Mouse (Mus musculus): ENCODE results near the gene Catsper4.

Gene Catsper4

DNA sequence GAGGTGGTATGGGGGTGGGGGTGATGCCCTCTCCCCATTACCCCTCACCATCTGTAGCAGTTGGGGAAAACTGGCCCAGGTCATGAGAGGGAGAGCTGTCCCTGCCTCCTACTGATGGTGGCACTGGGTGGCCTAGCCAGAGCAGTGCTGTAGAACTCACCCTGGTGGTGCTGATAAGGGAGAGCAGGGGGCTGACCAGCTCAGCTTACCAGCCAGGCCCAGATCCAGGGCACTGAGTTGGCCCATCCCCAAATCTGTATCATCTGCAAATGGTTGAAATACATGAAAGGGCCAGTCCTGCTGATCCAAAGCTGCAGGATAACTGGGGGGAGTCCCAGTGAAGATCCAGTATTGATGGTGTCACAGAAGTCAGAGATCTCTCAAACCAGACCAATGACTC, 45.4 kb downstream of the Catsper4 start:
- DNase-seq (ENCODE audit: low read depth, low spot score): no peak

DNA sequence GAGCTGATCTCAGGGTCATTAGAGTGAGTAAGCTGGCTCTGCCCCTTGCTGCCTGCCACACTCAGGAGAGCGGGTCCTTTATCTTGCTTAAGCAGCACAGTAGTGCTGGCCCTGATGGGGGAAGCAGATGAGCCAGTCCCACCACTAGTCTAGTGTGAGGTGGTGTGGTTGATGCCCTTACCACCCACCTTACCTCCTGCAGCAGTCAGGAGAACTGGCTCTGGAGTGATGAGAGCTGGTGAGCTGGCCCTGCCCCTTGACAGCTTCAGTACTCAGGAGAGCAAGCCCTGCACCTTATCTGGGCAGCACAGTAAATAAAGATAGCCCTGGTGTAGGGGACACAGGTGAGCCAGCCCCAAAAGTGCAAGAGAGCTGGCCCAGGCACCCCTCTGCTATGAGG, 46.1 kb downstream of the Catsper4 start:
- DNase-seq (ENCODE audit: low read depth, low spot score): no peak

DNA sequence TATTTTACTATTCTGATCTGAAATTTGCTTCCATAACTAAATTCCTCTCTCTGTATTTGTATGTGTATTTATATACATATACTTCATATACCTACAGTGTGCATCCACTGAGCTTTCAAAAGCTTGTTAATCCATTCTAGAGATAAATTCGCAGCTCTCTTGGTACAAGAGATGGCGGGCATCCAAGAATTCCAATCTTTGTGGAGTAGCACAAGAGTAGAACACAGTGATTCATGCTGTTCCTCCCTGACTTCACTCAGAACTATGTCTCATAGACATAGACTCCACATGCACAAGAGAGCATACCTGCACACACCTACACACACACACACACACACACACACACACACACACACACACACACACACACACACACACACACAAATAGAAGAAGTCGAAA, 54.8 kb downstream of the Catsper4 start:
- no peak for DNase-seq (ENCODE audit: low read depth, low spot score)

DNA sequence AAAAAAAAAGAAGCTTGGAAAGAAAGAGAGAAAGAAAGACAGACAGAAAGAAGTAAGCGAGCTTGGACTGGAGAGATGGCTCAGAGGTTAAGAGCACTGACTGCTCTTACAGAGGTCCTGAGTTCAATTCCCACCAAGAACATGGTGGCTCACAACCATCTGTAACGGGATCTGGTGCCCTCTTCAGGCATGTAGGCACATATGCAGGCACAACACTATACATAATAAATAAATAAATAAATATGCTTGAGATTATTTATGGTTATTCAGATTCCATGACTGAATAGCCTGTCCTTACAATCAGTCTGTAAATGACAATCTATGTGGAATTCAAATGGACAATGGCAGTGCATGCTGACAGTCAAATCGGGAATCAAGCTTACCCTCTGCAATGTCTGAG, 60.3 kb downstream of the Catsper4 start:
- DNase-seq (ENCODE audit: low read depth, low spot score): peak; percentile 63

- DNase-seq (ENCODE audit: low read depth, low spot score): no peak
Measured at GRCm38 (mm10) chr4:134165548-134166465, 61.4 kb downstream of the Catsper4 start.

GRCm38 (mm10) chr4:134165024-134165423, 62.2 kb downstream of the Catsper4 start:
- no peak for DNase-seq (ENCODE audit: low read depth, low spot score)

DNA sequence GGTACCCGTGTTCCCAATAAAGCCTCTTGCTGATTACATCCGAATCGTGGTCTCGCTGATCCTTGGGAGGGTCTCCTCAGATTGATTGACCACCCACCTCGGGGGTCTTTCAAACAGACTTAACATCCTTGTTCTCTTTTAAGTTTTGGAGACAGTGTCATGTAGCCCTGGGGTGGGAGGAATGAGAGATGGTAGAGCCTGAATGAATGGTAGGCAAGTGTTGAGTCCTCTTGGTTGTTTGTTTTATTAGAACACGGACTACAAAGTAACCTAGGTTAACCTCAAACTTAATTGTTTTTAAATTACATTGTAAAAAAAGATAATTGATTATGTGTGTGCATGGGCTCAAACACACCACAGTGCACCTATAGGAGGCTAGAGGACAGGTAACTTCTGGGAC, 62.6 kb downstream of the Catsper4 start:
- DNase-seq (ENCODE audit: low read depth, low spot score): no peak
